In the genomic region with DNA sequence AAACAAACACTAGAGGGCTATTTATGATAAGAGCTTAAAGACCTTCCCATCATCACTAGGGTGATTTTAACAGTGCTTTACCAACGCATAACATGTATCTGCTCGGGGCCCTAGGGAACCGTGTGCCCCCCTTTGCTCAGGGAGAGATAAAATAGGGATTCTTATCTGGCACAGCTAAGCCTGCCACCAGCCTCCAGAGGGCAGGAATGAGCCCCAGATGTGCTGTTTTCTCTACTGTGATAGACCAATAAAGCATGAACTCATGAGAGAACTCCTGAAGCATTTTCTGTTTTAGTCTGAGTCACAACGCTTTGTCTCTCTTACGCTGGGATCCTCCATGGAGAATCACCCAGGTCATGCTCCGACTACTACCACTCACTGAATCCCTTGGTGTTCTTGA, we compare ENCODE assay signal across 22 mouse cellular contexts. TPM values are rescaled to one million over a fixed set of nuclear protein-coding genes. Genes with fewer than 3 reads are reported as not detected.
DNase-seq lines count a peak whose midpoint lies in the region; ATAC-seq and TF ChIP-seq lines count a peak whose summit lies in the region.
"Had no signal": no experiment of that assay in that cellular context is flagged by ENCODE, and none has a peak within 500 bp of the region (broad histone marks: within the 10 kb centered on the region; RNA-seq: fewer than 3 reads in every experiment).

No protein-coding gene starts in this region.

- peak; percentile 30; the same call in 1 of the 2 replicates for TF ChIP-seq CTCF in brain, embryonic 14.5 days (IDR thresholded peaks at IDR 0.05; ENCODE audit: borderline replicate concordance, extremely low read depth, insufficient read depth, insufficient read length)
- TF ChIP-seq CTCF in stomach, postnatal 0 days (IDR thresholded peaks at IDR 0.05; ENCODE audit: low read depth): peak; percentile 32; the same call in 1 of the 2 replicates

- H3K9ac ChIP-seq in liver, embryonic 11.5 days (ENCODE audit: low read depth, low read length): no peak overlapping the region
- no peak overlapping the region for H3K9ac ChIP-seq in stomach, postnatal 0 days (ENCODE audit: low read length)
- no peak overlapping the region for H3K9ac ChIP-seq in hindbrain, embryonic 13.5 days
- H3K9ac ChIP-seq: embryonic facial prominence, embryonic 13.5 days; hindbrain, embryonic 15.5 days; neural tube, embryonic 12.5 days had no signal

- ATAC-seq in erythroblast, adult 5-6 weeks (replicated peaks; ENCODE audit: low FRiP score, poor library complexity, severe bottlenecking): no peak
- ATAC-seq in liver, embryonic 11.5 days (replicated peaks; ENCODE audit: low FRiP score): no peak
- no peak for ATAC-seq in stomach, postnatal 0 days (ENCODE audit: low FRiP score, low TSS enrichment)
- no peak for ATAC-seq in hindbrain, embryonic 13.5 days (ENCODE audit: low FRiP score)
- ATAC-seq in activated CD4-positive, CD25-positive, alpha-beta regulatory T cell, adult 4 months: no peak

- H3K4me3 ChIP-seq in erythroblast, embryonic 14.5 days (replicated peaks): peak overlapping the region; percentile 65
- H3K4me3 ChIP-seq in liver, embryonic 11.5 days (ENCODE audit: low read depth, low read length): no peak overlapping the region
- H3K4me3 ChIP-seq in stomach, postnatal 0 days (ENCODE audit: low read depth, low read length): no peak overlapping the region
- H3K4me3 ChIP-seq in hindbrain, embryonic 13.5 days: no peak overlapping the region
- H3K4me3 ChIP-seq: embryonic facial prominence, embryonic 13.5 days; forebrain, embryonic 10.5 days; hindbrain, embryonic 15.5 days; neural tube, embryonic 12.5 days had no signal

- peaks cover 6% of the 10 kb centered on the region for H3K27me3 ChIP-seq in erythroblast, embryonic 14.5 days (ENCODE audit: control insufficient read depth)
- no peaks in the 10 kb centered on the region for H3K27me3 ChIP-seq in liver, embryonic 11.5 days (replicated peaks; ENCODE audit: control insufficient read depth, insufficient read depth, low read length)
- H3K27me3 ChIP-seq in stomach, postnatal 0 days (ENCODE audit: control insufficient read depth, insufficient read depth, low read length): no peaks in the 10 kb centered on the region
- H3K27me3 ChIP-seq in hindbrain, embryonic 13.5 days: no peaks in the 10 kb centered on the region
- H3K27me3 ChIP-seq: embryonic facial prominence, embryonic 13.5 days; hindbrain, embryonic 15.5 days; neural tube, embryonic 12.5 days had no signal

- H3K9me3 ChIP-seq in erythroblast, embryonic 14.5 days (ENCODE audit: control insufficient read depth, low read length): peaks cover 24% of the 10 kb centered on the region
- H3K9me3 ChIP-seq in liver, embryonic 11.5 days (ENCODE audit: control insufficient read depth, low read length): peaks cover 3% of the 10 kb centered on the region; the same call in 1 of the 2 replicates
- no peaks in the 10 kb centered on the region for H3K9me3 ChIP-seq in stomach, postnatal 0 days (ENCODE audit: control insufficient read depth, low read length)
- no peaks in the 10 kb centered on the region for H3K9me3 ChIP-seq in hindbrain, embryonic 13.5 days
- H3K9me3 ChIP-seq: embryonic facial prominence, embryonic 13.5 days; hindbrain, embryonic 15.5 days; neural tube, embryonic 12.5 days had no signal

- no peak overlapping the region for H3K27ac ChIP-seq in liver, embryonic 11.5 days (ENCODE audit: low read depth, low read length)
- H3K27ac ChIP-seq in stomach, postnatal 0 days (replicated peaks): no peak overlapping the region
- H3K27ac ChIP-seq in hindbrain, embryonic 13.5 days: no peak overlapping the region
- H3K27ac ChIP-seq: embryonic facial prominence, embryonic 13.5 days; forebrain, embryonic 10.5 days; hindbrain, embryonic 15.5 days; neural tube, embryonic 12.5 days had no signal

- no peak for TF ChIP-seq POLR2A in brain, embryonic 14.5 days (IDR thresholded peaks at IDR 0.05; ENCODE audit: borderline replicate concordance, extremely low read depth, insufficient read depth, insufficient read length, poor library complexity, severe bottlenecking)

- H3K4me2 ChIP-seq in liver, embryonic 11.5 days: no peak overlapping the region
- no peak overlapping the region for H3K4me2 ChIP-seq in stomach, postnatal 0 days (replicated peaks; ENCODE audit: low read depth)
- H3K4me2 ChIP-seq in hindbrain, embryonic 13.5 days: no peak overlapping the region
- H3K4me2 ChIP-seq: embryonic facial prominence, embryonic 13.5 days; hindbrain, embryonic 15.5 days; neural tube, embryonic 12.5 days had no signal

- TF ChIP-seq EP300 in stomach, postnatal 0 days (optimal IDR thresholded peaks at IDR 0.05): no peak

- 82% methylated on average over 6 of the region's 6 CpGs for WGBS in liver, embryonic 11.5 days
- 89% methylated on average over 6 of the region's 6 CpGs for WGBS in stomach, postnatal 0 days
- 87% methylated on average over 6 of the region's 6 CpGs for WGBS in hindbrain, embryonic 13.5 days

- DNase-seq in liver: peak; percentile 58
- no peak for DNase-seq in liver, embryonic 11.5 days (ENCODE audit: low spot score)
- no peak for DNase-seq in brain, embryonic 14.5 days (ENCODE audit: low read depth)
- DNase-seq in stomach, postnatal 0 days (ENCODE audit: low spot score): no peak
- DNase-seq: adrenal gland, postnatal 10 days; cerebellum, adult 2 months; gastrocnemius, postnatal 25 days; heart, postnatal 10 days; kidney, adult 11 months; kidney, postnatal 25 days; lung, postnatal 36 days had no signal

- H3K4me1 ChIP-seq in erythroblast, embryonic 14.5 days (ENCODE audit: control insufficient read depth): peaks cover 72% of the 10 kb centered on the region
- H3K4me1 ChIP-seq in liver, embryonic 11.5 days (replicated peaks; ENCODE audit: control insufficient read depth, insufficient read depth, low read length): peaks cover 14% of the 10 kb centered on the region
- H3K4me1 ChIP-seq in stomach, postnatal 0 days (replicated peaks; ENCODE audit: control insufficient read depth, insufficient read depth): no peaks in the 10 kb centered on the region
- no peaks in the 10 kb centered on the region for H3K4me1 ChIP-seq in hindbrain, embryonic 13.5 days (replicated peaks)
- H3K4me1 ChIP-seq: embryonic facial prominence, embryonic 13.5 days; hindbrain, embryonic 15.5 days; neural tube, embryonic 12.5 days had no signal

- peaks cover 29% of the 10 kb centered on the region for H3K36me3 ChIP-seq in erythroblast, embryonic 14.5 days (ENCODE audit: control insufficient read depth)
- no peaks in the 10 kb centered on the region for H3K36me3 ChIP-seq in liver, embryonic 11.5 days (ENCODE audit: control insufficient read depth, insufficient read depth, low read length)
- H3K36me3 ChIP-seq in stomach, postnatal 0 days (ENCODE audit: control insufficient read depth, insufficient read depth, low read length): no peaks in the 10 kb centered on the region
- H3K36me3 ChIP-seq in hindbrain, embryonic 13.5 days: no peaks in the 10 kb centered on the region
- H3K36me3 ChIP-seq: embryonic facial prominence, embryonic 13.5 days; forebrain, embryonic 10.5 days; hindbrain, embryonic 15.5 days; neural tube, embryonic 12.5 days had no signal

RNA-seq across cellular contexts. Expression of gene Cnih3, which starts 15.6 kb away (rescaled TPM):
- not detected in 2 replicates for polyA plus RNA-seq in erythroblast, embryonic 14.5 days (2012)
- total RNA-seq in erythroblast, adult 5-6 weeks (2015; ENCODE audit: low replicate concordance): not detected in 2 replicates
- not detected in 2 replicates for total RNA-seq in erythroblast, adult 5-6 weeks (2017; ENCODE audit: low replicate concordance)
- 0.12 TPM in 1 of 2 replicates, not detected in the other for polyA plus RNA-seq in liver, embryonic 11.5 days (2014; fragmentation: Nextera tagmentation; extraction: Ambion mirVana)
- 6.7 and 10.5 TPM in 2 replicates for polyA plus RNA-seq in brain, embryonic 14.5 days (2012; rRNA removed)
- polyA plus RNA-seq in stomach, postnatal 0 days (2015; fragmentation: Nextera tagmentation; extraction: Ambion mirVana): 0.27 and 0.31 TPM in 2 replicates
- 6.8 and 8.8 TPM in 2 replicates for polyA plus RNA-seq in hindbrain, embryonic 13.5 days (2015; fragmentation: Nextera tagmentation; extraction: Ambion mirVana)
- not detected for polyA plus RNA-seq in activated CD4-positive, CD25-positive, alpha-beta regulatory T cell, adult 4 months (2017; shearing (Covaris generic))
- total RNA-seq: adrenal gland, postnatal 10 days; gastrocnemius, postnatal 25 days; heart, postnatal 10 days; liver, adult 2 months; MEL; monocyte, adult 5-6 weeks had no signal
- polyA plus RNA-seq: liver, adult 2 months had no signal
